Mouse (Mus musculus): Measurements from ENCODE around the gene Pgm2.
A peak's percentile ranks its signal among the peaks of the same experiment; 100 is the strongest.

Pgm2 gene

GRCm38 (mm10) chr5:64092748-64093292, at the start of gene Pgm2:
Gene Pgm2 (plus strand): TSS chr5:64092950.
- peak; percentile 82 for DNase-seq (ENCODE audit: low spot score)

DNA sequence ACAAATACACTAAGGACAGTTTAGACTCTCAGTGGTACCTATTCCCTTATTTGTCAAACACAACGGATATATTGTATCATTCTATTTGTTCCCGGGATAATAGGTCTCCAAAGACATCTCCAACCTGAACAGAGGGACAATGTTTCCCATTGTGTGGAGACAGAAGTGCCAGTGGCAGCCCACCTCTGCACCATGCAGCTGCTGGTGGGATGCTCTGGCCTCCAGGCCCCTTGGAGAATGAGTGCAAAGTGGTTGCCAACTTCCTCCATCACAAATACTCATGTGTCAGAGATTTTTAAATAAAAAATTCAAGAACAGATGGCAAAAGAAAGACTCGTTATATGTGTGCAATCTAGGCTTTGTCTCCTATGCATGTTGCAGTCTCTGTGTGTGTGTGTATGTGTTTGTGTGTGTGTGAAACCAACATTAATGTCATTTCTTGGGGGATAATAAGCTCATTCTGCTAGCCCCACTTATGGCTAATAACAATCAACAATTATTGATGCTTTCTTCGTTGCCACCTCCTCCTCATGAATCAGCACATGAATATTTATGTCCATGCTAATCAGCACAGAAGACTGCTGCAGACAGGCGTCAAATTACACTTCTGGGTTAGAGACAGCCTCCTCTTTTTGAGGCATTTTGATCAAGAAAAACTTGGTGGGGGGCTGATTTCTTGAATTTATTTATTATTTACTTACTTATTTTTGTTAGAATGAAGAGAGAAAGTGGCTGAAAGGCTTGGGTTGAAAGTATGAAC, 48.9 kb upstream of the Pgm2 start:
- DNase-seq (ENCODE audit: low spot score): no peak

DNA sequence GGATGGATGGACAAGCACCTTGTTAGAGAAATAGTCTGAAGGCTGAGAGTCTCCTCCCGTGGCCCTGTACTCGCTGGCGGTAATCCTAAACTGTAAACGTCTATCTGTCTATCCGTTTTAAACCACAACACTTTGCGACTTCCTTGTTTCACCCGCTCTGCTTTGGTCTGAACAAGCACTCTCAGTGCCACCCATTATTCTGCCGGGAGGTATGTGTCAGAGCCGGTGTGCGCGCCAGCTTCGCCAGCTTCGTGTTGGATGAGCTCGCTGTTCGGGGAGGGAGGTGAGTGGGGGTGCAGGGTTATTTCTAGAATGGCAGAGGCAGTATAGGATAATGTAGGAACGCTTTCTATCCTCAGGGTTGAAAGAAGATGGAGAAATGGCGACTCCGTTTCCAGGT, 48.0 kb upstream of the Pgm2 start:
- DNase-seq (ENCODE audit: low spot score): no peak

GRCm38 (mm10) chr5:64045502-64045901, 47.2 kb upstream of the Pgm2 start:
- DNase-seq (ENCODE audit: low spot score): peak; percentile 5

DNA sequence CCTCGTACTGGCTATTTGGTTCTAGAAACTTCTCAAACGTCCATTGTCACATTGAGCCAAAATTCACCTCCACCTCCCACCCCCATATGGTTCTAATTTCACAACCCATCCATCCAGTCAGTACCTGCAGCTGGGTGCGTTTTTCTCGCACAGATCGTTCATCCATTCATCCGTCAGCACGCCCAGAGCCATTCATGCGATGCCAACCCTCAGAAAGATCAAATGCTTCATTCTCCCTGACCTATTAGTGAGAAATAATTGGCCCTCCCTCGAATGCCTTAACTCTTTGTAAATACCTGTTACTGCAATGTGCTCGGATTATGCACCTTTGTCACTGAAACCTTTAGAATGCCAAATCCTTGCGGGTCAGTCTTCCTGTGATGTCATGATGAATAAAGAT, 45.8 kb upstream of the Pgm2 start:
- DNase-seq (ENCODE audit: low spot score): no peak

DNA sequence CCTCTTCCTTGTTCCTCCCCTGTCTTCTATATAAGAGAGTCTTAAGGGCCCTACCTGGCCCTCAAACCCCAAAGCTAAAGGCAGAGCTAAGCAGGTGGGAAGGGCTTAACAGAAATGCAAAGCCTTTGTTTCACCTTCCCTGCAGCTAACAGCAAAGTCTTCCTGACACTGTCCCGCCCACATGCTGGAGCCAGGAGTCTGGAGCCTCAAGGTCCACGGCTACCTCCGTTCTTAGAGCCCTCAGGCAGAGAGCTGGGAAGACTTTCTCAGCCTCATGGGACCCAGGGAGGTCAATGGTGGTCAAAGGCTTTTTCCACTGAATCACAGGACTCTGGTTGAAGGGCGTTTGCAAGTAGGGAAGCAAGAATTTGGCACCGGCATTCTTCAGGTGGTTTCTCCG, 44.8 kb upstream of the Pgm2 start:
- no peak for DNase-seq (ENCODE audit: low spot score)

GRCm38 (mm10) chr5:64048605-64049004, 44.1 kb upstream of the Pgm2 start:
- no peak for DNase-seq (ENCODE audit: low spot score)

DNA sequence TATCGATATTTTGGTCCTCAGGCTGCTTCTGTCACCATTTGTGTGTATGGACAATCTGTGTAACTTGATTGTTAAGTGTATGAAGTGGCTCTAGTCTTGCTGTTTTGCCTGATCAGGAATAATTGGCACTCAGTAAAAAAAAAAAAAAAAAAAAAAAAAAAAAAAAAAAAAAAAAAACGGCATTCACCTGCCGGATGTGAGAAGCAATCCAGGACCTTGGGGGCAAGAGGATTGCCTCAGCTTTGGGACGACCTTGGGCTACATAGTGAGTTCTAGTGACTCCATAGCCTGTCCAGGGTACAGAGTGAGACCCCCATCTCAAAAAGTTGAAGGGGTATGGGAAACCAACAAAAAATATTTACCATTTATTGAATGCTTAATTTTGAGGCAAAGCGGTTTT, 43.5 kb upstream of the Pgm2 start:
- no peak for DNase-seq (ENCODE audit: low spot score)

DNA sequence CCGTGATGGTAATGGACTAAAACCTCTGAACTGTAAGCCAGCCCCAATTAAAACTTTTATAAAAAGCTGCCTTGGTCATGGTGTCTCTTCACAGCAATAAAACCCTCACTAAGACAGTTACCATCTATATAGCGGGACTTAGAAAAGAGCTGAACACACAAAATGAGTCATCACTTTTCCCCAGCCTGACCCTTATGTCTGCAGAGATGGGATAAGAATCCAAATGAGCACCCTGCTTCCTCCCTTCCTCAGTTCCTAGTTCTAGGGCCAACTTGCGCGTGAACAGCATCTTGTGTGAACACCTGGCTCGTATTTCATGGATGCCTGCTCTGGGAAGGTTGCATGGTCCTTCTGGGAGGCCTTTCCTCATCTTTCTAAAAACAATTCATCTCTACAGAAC, 39.7 kb upstream of the Pgm2 start:
- no peak for DNase-seq (ENCODE audit: low spot score)

DNA sequence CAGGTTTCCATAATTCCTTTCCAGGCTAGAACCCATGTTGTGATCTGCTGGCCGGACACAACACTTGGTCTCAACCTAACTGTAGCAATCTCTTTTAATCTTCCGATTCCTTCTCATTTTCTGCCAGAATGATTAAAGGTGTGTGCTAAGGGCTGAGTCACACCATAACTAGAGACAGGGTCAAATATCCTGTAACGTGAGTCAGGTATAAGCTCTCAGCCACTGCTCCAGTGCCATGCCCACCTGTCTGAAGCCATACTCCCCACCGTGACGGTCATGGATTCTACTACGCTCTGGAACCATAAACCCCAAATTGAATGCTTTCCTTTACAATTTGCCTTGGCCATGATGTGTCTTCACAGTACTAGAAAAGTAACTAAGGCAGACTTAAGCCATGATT, 36.5 kb upstream of the Pgm2 start:
- no peak for DNase-seq (ENCODE audit: low spot score)

DNA sequence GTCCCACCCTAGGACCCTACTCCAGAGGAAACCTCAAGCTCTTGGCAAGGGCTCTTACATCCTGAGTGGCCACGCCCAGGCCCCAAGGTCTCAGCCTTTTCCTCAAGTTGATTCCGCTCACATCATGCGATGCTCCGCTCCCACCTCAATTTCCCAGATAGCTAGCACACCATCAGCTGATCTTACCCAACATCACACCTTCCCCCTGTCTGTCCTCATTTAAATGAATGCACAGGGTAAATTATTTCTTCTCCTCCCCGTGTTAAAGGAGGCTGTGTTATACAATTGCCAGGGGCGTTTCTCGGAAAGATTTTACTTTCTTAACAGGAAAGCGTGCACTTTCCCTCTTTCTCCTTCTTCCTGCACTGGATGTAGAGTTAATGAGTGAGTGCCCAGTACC, 31.9 kb upstream of the Pgm2 start:
- DNase-seq (ENCODE audit: low spot score): no peak

DNA sequence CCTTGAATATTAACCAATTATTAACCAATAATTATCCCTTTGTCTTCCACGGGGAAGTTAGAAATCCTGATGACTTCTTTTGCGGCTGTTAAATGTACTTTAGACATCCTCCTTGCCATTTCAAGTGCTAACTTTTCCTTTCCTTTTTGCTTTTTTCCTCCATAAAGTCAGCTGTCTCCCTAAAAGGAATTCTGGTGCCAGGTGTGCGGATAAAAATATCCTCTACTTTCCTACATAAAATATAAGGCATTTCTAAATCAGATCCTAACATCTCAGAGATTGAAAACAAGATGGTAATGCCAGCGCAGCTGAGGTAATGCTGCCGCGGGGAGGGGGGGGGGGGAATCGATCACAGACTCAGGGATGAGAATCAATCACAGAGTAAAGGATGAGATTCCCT, 31.1 kb upstream of the Pgm2 start:
- DNase-seq (ENCODE audit: low spot score): no peak

DNA sequence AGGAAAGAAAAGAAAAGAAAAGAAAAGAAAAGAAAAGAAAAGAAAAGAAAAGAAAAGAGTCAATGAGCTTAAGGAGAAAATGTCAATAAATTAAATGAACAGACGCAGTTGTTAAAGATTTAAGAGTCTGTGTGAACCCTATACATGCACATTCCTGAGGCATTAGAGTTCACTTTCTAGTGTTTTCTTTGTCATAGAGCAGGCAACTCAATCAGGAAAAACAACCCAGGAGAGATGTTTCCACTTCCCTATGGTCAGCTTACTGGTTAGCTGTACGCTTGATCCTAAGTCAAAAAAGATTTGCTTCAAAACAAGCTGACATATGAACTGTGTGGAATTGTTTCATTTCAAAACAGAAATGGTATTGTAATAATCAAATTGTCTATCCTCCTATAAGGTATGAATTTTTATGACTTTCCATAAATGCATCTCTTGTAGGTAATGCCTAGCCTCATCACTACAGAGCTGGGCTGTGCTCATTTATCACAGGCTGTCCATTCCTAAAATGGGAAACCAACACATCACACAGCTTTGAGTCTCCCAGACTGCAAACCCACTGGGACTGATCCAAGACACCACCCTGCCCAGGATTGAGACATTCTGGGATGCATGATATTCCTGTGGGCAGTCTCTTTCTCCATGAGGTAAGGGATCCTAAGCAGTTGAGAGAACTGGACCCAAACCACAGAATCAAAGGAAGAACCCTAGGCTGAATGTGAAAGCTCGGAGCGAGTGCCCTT, 29.7 kb upstream of the Pgm2 start:
- no peak for DNase-seq (ENCODE audit: low spot score)

GRCm38 (mm10) chr5:64063622-64064355, 29.0 kb upstream of the Pgm2 start:
- no peak for DNase-seq (ENCODE audit: low spot score)

- no peak for DNase-seq (ENCODE audit: low spot score)
Measured at GRCm38 (mm10) chr5:64064401-64064800, 28.3 kb upstream of the Pgm2 start.

DNA sequence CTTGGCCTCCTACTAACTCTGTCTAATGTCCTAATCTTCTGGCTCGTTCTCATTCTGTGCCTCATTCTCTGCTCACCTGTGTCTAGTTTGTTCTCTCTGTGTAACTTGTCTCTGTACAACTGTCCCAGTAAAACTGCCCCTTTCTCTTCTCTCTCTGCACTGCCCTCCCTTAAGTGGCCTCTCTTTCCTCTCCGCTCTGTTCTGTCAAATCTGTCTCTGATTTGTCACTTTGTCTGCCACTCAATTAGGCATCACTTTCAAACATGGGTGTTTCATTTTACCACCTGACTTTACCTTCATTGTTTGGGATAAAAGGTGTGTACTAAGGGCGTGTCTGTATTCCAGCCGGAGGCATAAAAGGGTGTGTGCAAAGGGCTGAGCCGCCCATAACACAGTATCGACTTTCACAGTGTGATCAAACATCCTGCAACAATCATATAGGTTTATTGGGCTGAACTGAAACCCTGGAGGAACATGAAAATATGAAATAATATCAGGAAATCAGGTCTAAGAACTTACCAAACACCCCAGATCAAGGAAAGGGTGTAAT, 27.2 kb upstream of the Pgm2 start:
- no peak for DNase-seq (ENCODE audit: low spot score)

GRCm38 (mm10) chr5:64066159-64066558, 26.6 kb upstream of the Pgm2 start:
- no peak for DNase-seq (ENCODE audit: low spot score)

- DNase-seq (ENCODE audit: low spot score): no peak
Measured at GRCm38 (mm10) chr5:64067576-64067975, 25.2 kb upstream of the Pgm2 start.

DNA sequence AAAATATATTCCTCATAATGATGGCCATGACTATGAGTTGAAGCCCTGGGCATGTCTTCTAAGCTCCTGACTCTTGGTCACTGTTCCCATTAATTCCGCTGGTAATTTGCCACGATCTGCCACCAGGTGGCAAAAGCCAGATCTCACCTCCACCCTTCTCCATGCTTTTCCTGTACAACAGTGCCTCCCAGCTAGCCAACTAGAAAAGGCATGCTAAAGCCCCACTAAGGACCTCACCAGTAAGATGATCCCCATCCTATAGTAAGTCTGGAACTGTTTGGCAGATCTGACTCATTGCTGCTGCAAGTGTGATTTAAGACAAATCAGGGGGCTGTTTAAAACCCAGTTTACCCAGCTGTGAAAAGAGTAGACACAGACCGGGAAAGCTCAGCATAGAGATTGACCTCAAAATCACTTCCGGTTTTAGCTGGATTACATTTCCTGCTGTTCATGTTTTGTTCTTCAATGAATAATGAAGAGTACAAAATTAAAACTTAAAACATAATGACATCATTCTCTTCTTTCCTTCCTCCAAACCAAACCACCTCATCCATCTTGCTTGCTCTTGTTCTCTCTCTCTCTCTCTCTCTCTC, 22.6 kb upstream of the Pgm2 start:
- DNase-seq (ENCODE audit: low spot score): peak; percentile 65

GRCm38 (mm10) chr5:64070742-64071476, 21.8 kb upstream of the Pgm2 start:
- no peak for DNase-seq (ENCODE audit: low spot score)

- no peak for DNase-seq (ENCODE audit: low spot score)
Measured at GRCm38 (mm10) chr5:64074455-64074854, 18.3 kb upstream of the Pgm2 start.
